Mouse (Mus musculus) liver, embryonic 14.5 days (tissue): ENCODE results near the gene Rho. TPM values are rescaled to one million over a fixed set of nuclear protein-coding genes. Genes with fewer than 3 reads are reported as not detected.

Experiments used
- ATAC-seq: fragments of 200-750 bp; cut with Nextera tagmentation; 2 replicates; pipeline ENCODE4 v1.8.0; 2017; ENCODE audit warnings: moderate number of reproducible peaks, mild to moderate bottlenecking, moderate library complexity; ENCODE audit not compliant: insufficient read depth
- DNase-seq, 3 experiments: peaks; one replicate each; pipeline ENCODE4 v3.0.0-alpha.2; 2012 to 2013; ENCODE audit warnings: low read depth in 3 of 3, low spot score in 3 of 3
- H3K27ac ChIP-seq: fragments of 300-500 bp; sonication (generic); 2 replicates; pipeline ENCODE4 v1.5.1; 2014; ENCODE audit warnings: moderate library complexity, mild to moderate bottlenecking, control low read depth, inconsistent platforms
- H3K27me3 ChIP-seq: fragments of 300-500 bp; sonication (generic); 2 replicates; pipeline ENCODE4 v1.6.1; 2014; ENCODE audit warnings: mild to moderate bottlenecking, low read length, moderate library complexity; ENCODE audit not compliant: control insufficient read depth, insufficient read depth
- H3K36me3 ChIP-seq: fragments of 300-500 bp; sonication (generic); replicated peaks from 2 replicates; pipeline ENCODE4 v1.6.1; 2014; ENCODE audit warnings: low read depth; ENCODE audit not compliant: control insufficient read depth, insufficient read depth
- H3K4me1 ChIP-seq, 2 experiments: fragments of 200-500 bp in 1 of 2; fragments of 300-500 bp in 1 of 2; sonication (generic) in 1 of 2; replicated peaks; 2 replicates each; pipeline ENCODE4 v1.6.1; 2012 to 2014; ENCODE audit warnings: antibody characterized with exemption in 1 of 2, inconsistent platforms in 1 of 2, low read length in 1 of 2; ENCODE audit not compliant: control insufficient read depth in 2 of 2, insufficient read depth in 2 of 2
- H3K4me2 ChIP-seq: fragments of 300-500 bp; sonication (generic); 2 replicates; pipeline ENCODE4 v1.6.1; 2014; ENCODE audit warnings: low read depth, mild to moderate bottlenecking, control low read depth, moderate library complexity
- H3K4me3 ChIP-seq, 2 experiments: fragments of 200-500 bp in 1 of 2; fragments of 300-500 bp in 1 of 2; sonication (generic) in 1 of 2; 2 replicates each; pipeline ENCODE4 v1.5.1; 2012 to 2014; ENCODE audit warnings: low read depth in 2 of 2, low read length in 2 of 2, mild to moderate bottlenecking in 2 of 2, control low read depth in 1 of 2, inconsistent platforms in 1 of 2, moderate library complexity in 1 of 2; ENCODE audit not compliant: insufficient read depth in 1 of 2
- H3K9ac ChIP-seq: fragments of 300-500 bp; sonication (generic); replicated peaks from 2 replicates; pipeline ENCODE4 v1.6.1; 2014; ENCODE audit warnings: mild to moderate bottlenecking, control low read depth, moderate library complexity
- H3K9me3 ChIP-seq: fragments of 300-500 bp; sonication (generic); 2 replicates; pipeline ENCODE4 v1.6.1; 2016; ENCODE audit warnings: low read length, mixed read lengths; ENCODE audit not compliant: control insufficient read depth
- CTCF ChIP-seq: IDR thresholded peaks from 2 replicates; pipeline ENCODE4 v1.5.1; 2016; ENCODE audit warnings: antibody characterized with exemption, low read depth, control low read depth
- EP300 ChIP-seq: IDR thresholded peaks from 2 replicates; pipeline ENCODE4 v1.6.1; 2016; ENCODE audit warnings: antibody characterized with exemption, low read depth
- WGBS: fragments of 180-500 bp; shearing (Covaris S2); extraction: QIAGEN DNeasy Blood & Tissue Kit; methylation state at CpG from one replicate; pipeline ENCODE4 v1.1.7; 2014; ENCODE audit not compliant: insufficient replicate concordance; 5-methylcytosine and 5-hydroxymethylcytosine counted together
- polyA plus RNA-seq, 2 experiments: library from polyadenylated mRNA; depleted of rRNA in 1 of 2; stranded (reverse) in 1 of 2; unstranded in 1 of 2; fragments of >200 nt; fragmentation: Nextera tagmentation in 1 of 2; extraction: Ambion mirVana in 1 of 2; gene quantifications; 2 replicates each; pipeline versions ENCODE4 v1.2.1 to v1.2.3; 2012 to 2014

Rho gene
- polyA plus RNA-seq, 2 experiments, result 0.03 TPM; not detected in 1

DNA sequence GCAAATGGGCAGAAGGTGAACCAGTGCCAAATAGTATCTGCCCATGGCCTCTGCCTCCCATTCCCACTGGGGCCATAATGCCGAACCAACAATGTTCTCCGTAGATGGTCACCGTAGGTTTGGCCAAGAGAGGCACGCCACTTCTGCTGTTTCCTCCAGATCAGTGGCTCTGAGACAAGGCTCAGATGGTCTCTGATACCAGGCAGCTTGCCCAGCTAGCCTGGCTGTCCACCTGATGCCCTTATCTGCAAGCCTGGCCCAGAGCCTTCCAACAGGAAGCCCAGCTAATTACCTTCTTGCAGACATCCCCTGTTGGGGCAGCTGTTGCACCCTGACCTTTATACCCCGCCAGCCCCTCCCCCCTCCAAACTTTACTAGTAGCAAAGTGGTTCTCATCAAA lies 36.5 kb downstream of the Rho start:
- no peaks in the 10 kb centered on the region for H3K4me1 ChIP-seq
- H3K4me3 ChIP-seq, result no peak overlapping the region
- H3K27me3 ChIP-seq, result no peaks in the 10 kb centered on the region
- H3K4me2 ChIP-seq, result no peak overlapping the region
- H3K9me3 ChIP-seq, result no peaks in the 10 kb centered on the region
- H3K27ac ChIP-seq, result no peak overlapping the region
- no peak for TF ChIP-seq CTCF
- no peak for TF ChIP-seq EP300
- no peak for DNase-seq
- 73% methylated on average over 5 of the region's 5 CpGs for WGBS
- ATAC-seq, result no peak
- H3K36me3 ChIP-seq, result no peaks in the 10 kb centered on the region
- H3K9ac ChIP-seq, result no peak overlapping the region

DNA sequence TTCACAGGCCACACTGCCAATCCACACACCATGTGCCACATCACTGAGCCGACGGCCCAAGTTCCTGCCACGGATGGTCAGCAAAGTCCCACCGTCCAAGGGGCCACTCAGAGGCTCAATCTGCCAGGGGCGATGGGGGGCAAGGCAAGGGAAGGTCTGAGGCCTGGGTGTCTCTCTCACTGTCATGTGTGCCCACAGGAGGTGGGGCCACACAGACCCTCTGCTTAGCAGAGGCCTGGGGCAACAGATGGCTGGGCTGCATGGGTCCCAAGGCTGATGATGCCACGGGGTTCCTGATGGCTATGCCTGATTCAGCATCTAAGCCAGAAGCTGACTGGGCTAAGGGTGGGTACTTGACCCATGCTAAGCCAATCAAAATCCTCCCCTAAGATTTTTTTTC lies 37.2 kb downstream of the Rho start:
- Histone ChIP-seq H3K9me3 (no peaks in the 10 kb centered on the region), H3K27ac (no peak overlapping the region), H3K9ac (no peak overlapping the region), H3K4me3 (no peak overlapping the region), H3K27me3 (no peaks in the 10 kb centered on the region), H3K4me1 (no peaks in the 10 kb centered on the region), H3K36me3 (no peaks in the 10 kb centered on the region), H3K4me2 (no peak overlapping the region)
- TF ChIP-seq CTCF (no peak), EP300 (no peak)
- no peak for DNase-seq
- WGBS, result 69% methylated on average over 6 of the region's 6 CpGs
- no peak for ATAC-seq

GRCm38 (mm10) chr6:115969103-115969502 lies 37.6 kb downstream of the Rho start:
- TF ChIP-seq CTCF, result no peak
- TF ChIP-seq EP300, result no peak
- ATAC-seq, result no peak
- no peak overlapping the region for H3K4me2 ChIP-seq

GRCm38 (mm10) chr6:115969952-115970351 lies 38.4 kb downstream of the Rho start:
- no peaks in the 10 kb centered on the region for H3K36me3 ChIP-seq
- no peak for TF ChIP-seq EP300
- no peak for TF ChIP-seq CTCF
- H3K27me3 ChIP-seq, result no peaks in the 10 kb centered on the region
- no peaks in the 10 kb centered on the region for H3K4me1 ChIP-seq
- ATAC-seq (no peak), DNase-seq (no peak)
- no peaks in the 10 kb centered on the region for H3K9me3 ChIP-seq
- no peak overlapping the region for H3K4me2 ChIP-seq
- no peak overlapping the region for H3K4me3 ChIP-seq
- no peak overlapping the region for H3K27ac ChIP-seq
- no peak overlapping the region for H3K9ac ChIP-seq
- WGBS, result 44% methylated on average over 4 of the region's 6 CpGs

More at GRCm38 (mm10) chr6:115969103-115969502, 37.6 kb downstream of the Rho start:
- H3K9ac ChIP-seq, result no peak overlapping the region
- no peaks in the 10 kb centered on the region for H3K9me3 ChIP-seq
- no peak for DNase-seq
- no peak overlapping the region for H3K4me3 ChIP-seq
- H3K27ac ChIP-seq, result no peak overlapping the region
- no peaks in the 10 kb centered on the region for H3K4me1 ChIP-seq
- H3K27me3 ChIP-seq, result no peaks in the 10 kb centered on the region
- WGBS, result 64% methylated on average over 9 of the region's 9 CpGs
- H3K36me3 ChIP-seq, result no peaks in the 10 kb centered on the region

DNA sequence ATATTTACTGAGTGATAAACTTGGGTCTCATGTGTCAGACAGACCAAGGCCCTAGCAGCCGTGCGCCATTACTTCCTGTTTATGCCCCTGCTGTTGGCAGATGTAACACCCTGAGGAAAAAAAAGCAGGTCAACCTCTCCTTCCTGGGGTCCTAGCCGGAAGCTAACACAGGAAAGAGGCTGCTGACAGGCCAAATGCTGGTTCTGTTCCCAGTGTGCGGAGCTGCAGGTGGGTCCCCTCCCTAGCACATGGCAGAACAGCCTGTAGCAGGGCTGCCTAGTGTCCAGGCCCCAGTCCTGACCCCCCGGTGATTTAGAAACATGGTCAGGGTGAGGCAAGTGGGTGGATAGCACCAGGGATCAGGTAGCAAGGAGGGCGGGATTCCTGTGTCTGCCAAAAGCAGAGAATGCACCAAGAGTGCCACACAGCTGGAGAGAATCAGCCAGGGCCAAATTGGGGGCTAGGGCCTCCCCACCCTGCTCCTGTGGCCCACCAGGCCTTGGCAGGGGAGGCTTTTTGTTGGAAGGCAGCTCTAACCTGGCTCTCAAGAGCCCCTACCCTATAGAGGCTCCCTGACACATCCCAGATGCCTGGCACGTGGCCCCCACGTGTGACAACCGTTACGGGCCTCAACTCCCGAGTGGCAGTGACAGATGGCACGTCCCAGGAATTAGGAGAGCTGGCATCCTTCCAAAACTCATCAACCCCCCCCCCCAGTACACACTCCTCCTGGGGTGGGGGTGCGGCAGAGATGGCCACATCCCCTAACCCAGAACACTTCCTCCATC lies 39.9 kb downstream of the Rho start:
- H3K4me1 ChIP-seq, result no peaks in the 10 kb centered on the region
- H3K36me3 ChIP-seq, result no peaks in the 10 kb centered on the region
- 69% methylated on average over 13 of the region's 13 CpGs for WGBS
- no peak overlapping the region for H3K9ac ChIP-seq
- DNase-seq (no peak), ATAC-seq (no peak)
- no peak overlapping the region for H3K4me3 ChIP-seq
- TF ChIP-seq CTCF, result no peak
- no peak for TF ChIP-seq EP300
- H3K9me3 ChIP-seq, result no peaks in the 10 kb centered on the region
- no peaks in the 10 kb centered on the region for H3K27me3 ChIP-seq
- H3K4me2 ChIP-seq, result no peak overlapping the region
- no peak overlapping the region for H3K27ac ChIP-seq
